Mouse (Mus musculus): Measurements from ENCODE around the gene Cyp4a14. TPM values are rescaled to one million over a fixed set of nuclear protein-coding genes. Genes with fewer than 3 reads are reported as not detected.
"Not testable (repeated sequence)": the region's sequence is repeated elsewhere in the genome, so short reads cannot be mapped to it uniquely, and the experiment has no call there.

Gene Cyp4a14
- polyA plus RNA-seq, 1 experiment = not detected

DNA sequence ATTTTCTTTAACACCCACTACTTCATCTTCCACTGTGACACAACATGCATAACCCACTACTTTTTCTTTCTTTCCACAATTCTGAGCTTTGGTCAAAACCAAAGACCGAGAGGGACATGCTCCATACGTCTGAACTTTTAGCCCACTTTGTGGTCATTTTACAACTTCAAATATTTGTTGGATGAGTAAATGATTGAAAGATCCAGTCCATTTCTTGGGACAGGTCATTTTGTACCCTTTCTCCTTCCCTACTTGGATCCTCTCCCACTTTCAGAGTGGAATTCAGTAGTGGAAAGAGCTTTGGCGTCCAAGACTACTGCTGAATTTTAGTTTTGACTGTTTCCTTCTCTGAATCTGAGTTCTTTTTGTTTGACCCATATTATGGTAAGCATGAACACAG is 1.5 kb upstream of the Cyp4a14 start:
- H3K4me3 ChIP-seq = no peak overlapping the region
- no peak overlapping the region for H3ac ChIP-seq (ENCODE audit: control insufficient read depth, insufficient read length)
- no peaks in the 10 kb centered on the region for H3K36me3 ChIP-seq (ENCODE audit: control insufficient read depth, insufficient read depth)
- no peaks in the 10 kb centered on the region for H3K79me2 ChIP-seq (ENCODE audit: control insufficient read depth, insufficient read depth)
- no peak overlapping the region for H3K4me2 ChIP-seq (ENCODE audit: low read depth)
- no peaks in the 10 kb centered on the region for H3K27me3 ChIP-seq (ENCODE audit: control insufficient read depth, insufficient read depth, insufficient read length)
- TF ChIP-seq SRF (IDR thresholded peaks at IDR 0.05; ENCODE audit: control insufficient read depth, insufficient read length, low read depth) (no peak), POLR2A (IDR thresholded peaks at IDR 0.05; ENCODE audit: insufficient read length, low read depth) (no peak), MYOG (IDR thresholded peaks at IDR 0.05; ENCODE audit: control insufficient read depth in 1 of 3, insufficient read depth in 1 of 3, insufficient read length in 2 of 3, low read depth in 2 of 3) (no peak), MAX (IDR thresholded peaks at IDR 0.05; ENCODE audit: low read depth) (no peak), TCF3 (IDR thresholded peaks at IDR 0.05; ENCODE audit: insufficient read length, low read depth) (no peak)

DNA sequence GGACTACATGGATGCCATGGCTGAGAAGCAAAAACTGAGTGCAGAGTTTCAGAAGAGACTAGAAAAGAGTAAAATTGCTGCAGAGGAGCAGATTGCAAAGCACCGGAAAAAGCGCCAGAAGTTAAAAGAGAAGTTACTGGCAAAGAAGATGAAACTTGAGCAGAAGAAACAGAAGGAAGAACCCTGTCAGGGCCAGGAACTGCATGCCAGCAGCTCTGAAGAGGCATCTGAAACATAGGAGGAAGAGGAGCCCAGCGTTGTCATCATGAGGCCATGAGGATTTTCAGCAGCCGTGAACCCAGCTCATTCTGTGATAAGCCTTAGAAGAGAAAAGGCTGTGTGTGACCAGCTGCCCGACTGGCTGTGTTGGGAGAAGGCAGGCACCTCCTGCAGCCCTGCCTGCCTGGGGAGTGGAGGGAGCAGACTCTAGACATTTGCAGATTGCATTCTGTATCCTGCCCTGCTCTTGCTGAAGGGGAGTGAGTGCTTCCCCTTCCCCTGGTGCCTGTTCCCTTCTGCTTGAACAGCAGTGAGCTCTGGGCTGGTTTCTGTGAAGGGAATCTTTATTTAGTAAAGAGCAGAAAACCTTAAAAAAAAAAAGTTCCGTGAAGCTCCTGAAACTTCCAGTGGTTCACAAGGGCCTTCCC is 14.8 kb downstream of the Cyp4a14 start:
- TF ChIP-seq MYOG (IDR thresholded peaks at IDR 0.05; ENCODE audit: control insufficient read depth in 1 of 3, insufficient read depth in 1 of 3, insufficient read length in 2 of 3, low read depth in 2 of 3) (no peak), MYOD1 (IDR thresholded peaks at IDR 0.05; ENCODE audit: control insufficient read depth in 1 of 3, insufficient read length in 2 of 3, low read depth in 2 of 3) (no peak), POLR2A (IDR thresholded peaks at IDR 0.05; ENCODE audit: insufficient read length, low read depth) (no peak), TCF3 (IDR thresholded peaks at IDR 0.05; ENCODE audit: insufficient read length, low read depth) (no peak)
- Histone ChIP-seq H3K4me2 (ENCODE audit: low read depth) (no peak overlapping the region), H3K4me3 (no peak overlapping the region), H3ac (ENCODE audit: control insufficient read depth, insufficient read length) (no peak overlapping the region), H3K79me2 (ENCODE audit: control insufficient read depth, insufficient read depth) (no peaks in the 10 kb centered on the region), H3K27me3 (ENCODE audit: control insufficient read depth, insufficient read depth, insufficient read length) (no peaks in the 10 kb centered on the region), H3K36me3 (ENCODE audit: control insufficient read depth, insufficient read depth) (no peaks in the 10 kb centered on the region)

DNA sequence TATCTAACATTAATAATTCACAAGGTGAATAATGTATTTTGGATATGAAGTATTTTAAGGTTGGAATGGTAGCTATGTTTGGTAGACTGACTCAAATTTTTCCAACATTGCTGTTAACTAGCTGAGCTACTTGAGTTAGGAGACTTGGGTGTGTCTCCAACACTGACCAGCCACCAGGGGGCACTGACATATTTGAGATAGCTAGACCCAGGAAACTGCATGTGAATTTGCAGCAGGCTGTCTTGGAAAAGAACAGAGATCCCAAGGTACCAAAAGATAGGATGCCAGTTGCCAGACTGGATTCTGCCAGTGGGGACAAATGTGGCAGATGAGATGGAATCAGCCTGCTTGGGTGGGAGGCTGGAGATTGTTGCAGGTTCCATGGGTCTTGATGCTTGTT is 19.9 kb downstream of the Cyp4a14 start:
- not testable (repeated sequence) for H3ac ChIP-seq (ENCODE audit: control insufficient read depth, insufficient read length); H3K4me2 ChIP-seq (ENCODE audit: low read depth); H3K79me2 ChIP-seq (ENCODE audit: control insufficient read depth, insufficient read depth); H3K27me3 ChIP-seq (ENCODE audit: control insufficient read depth, insufficient read depth, insufficient read length); H3K4me3 ChIP-seq; H3K36me3 ChIP-seq (ENCODE audit: control insufficient read depth, insufficient read depth)

DNA sequence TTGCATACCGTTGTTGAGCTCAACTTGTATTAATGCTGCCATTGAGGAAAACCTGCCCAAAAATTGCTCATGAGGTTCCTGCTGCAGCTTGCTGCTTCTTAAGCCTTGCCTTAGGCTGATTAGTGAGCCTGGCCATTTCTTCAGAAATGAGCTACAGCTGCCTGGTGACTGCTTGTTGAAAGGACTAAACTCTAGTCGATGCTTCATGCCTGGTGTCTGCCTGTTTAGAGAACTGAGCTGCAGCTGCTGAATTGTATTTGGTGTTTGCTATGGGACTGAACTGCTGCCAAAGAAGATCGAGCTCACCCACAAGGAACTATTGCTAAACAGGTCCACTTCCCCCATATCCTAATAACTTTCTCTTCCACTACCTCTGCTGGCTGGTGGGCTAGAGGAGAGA is 22.4 kb downstream of the Cyp4a14 start:
- not testable (repeated sequence) for H3K79me2 ChIP-seq (ENCODE audit: control insufficient read depth, insufficient read depth); H3K4me2 ChIP-seq (ENCODE audit: low read depth); H3K27me3 ChIP-seq (ENCODE audit: control insufficient read depth, insufficient read depth, insufficient read length); H3K36me3 ChIP-seq (ENCODE audit: control insufficient read depth, insufficient read depth); H3K4me3 ChIP-seq; H3ac ChIP-seq (ENCODE audit: control insufficient read depth, insufficient read length)

DNA sequence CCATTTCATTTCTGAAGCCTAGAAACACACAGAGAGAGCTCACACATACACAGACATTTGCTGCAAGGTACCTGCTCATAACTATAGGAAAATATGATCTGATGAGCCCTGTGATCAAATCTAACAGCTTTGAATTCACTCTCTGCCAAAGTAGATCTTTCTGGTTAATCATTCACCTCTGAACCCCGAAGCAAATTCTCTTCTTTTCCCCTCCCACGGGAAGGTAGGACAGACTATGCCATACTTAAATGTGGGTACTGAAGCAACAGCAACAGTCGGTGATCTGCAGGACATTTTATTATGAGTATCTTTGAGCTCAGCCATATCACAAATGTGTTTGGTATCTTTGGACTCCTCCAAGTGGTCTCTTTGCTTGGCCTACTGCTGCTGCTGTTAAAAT is 43.6 kb downstream of the Cyp4a14 start, which contains the start of gene Cyp4a30b:
Cyp4a30b (plus strand) TSS at position 301 of the 400 bp plus-strand sequence.
- TF ChIP-seq E2F4 (IDR thresholded peaks at IDR 0.05; ENCODE audit: insufficient read depth) (no peak), CEBPB (IDR thresholded peaks at IDR 0.05; ENCODE audit: insufficient read depth, poor library complexity, severe bottlenecking) (no peak), MYOD1 (IDR thresholded peaks at IDR 0.05; ENCODE audit: control insufficient read depth in 1 of 3, insufficient read length in 2 of 3, low read depth in 2 of 3) (no peak), POLR2AphosphoS2 (IDR thresholded peaks at IDR 0.05; ENCODE audit: insufficient read length, low read depth) (no peak), TCF12 (IDR thresholded peaks at IDR 0.05; ENCODE audit: insufficient read depth, poor library complexity, severe bottlenecking) (no peak), POLR2A (IDR thresholded peaks at IDR 0.05; ENCODE audit: insufficient read length, low read depth) (no peak), MYOG (IDR thresholded peaks at IDR 0.05; ENCODE audit: control insufficient read depth in 1 of 3, insufficient read depth in 1 of 3, insufficient read length in 2 of 3, low read depth in 2 of 3) (no peak), MAX (IDR thresholded peaks at IDR 0.05; ENCODE audit: low read depth) (no peak), REST (IDR thresholded peaks at IDR 0.05; ENCODE audit: insufficient read depth, insufficient read length) (no peak), USF1 (IDR thresholded peaks at IDR 0.05; ENCODE audit: low read depth) (no peak), TCF3 (IDR thresholded peaks at IDR 0.05; ENCODE audit: insufficient read length, low read depth) (no peak), SRF (IDR thresholded peaks at IDR 0.05; ENCODE audit: control insufficient read depth, insufficient read length, low read depth) (no peak)

DNA sequence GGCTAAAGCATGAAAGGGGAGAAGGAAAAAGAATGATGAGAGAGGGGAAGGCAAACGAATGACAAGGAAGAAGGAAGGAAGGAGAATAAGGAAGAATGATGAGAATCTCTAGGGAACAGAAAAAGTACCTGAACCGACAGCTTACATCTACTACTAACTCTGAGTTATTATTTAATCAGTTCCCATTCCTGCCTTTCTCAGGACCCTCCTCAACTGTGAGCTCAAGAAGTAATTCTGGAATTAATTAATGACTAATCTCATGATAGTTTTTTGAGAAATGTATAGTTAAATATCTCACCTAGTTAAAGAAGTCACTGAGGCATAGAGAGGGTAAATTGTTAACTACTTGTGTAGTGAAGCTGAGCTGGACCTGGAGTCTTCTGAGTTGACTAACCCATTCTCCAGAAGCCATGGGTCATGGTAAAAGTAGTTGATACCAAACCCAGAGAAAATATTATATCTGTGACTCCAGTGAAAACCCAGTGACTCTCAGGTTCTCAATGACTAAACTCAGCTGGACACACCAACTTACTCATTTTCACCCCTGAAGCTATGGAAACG is 45.3 kb downstream of the Cyp4a14 start:
- Histone ChIP-seq H3K4me2 (ENCODE audit: low read depth) (no peak overlapping the region), H3K79me2 (ENCODE audit: control insufficient read depth, insufficient read depth) (no peaks in the 10 kb centered on the region), H3ac (ENCODE audit: control insufficient read depth, insufficient read length) (no peak overlapping the region), H3K27me3 (ENCODE audit: control insufficient read depth, insufficient read depth, insufficient read length) (no peaks in the 10 kb centered on the region), H3K36me3 (ENCODE audit: control insufficient read depth, insufficient read depth) (no peaks in the 10 kb centered on the region), H3K4me3 (no peak overlapping the region)
- TF ChIP-seq REST (IDR thresholded peaks at IDR 0.05; ENCODE audit: insufficient read depth, insufficient read length) (no peak), SRF (IDR thresholded peaks at IDR 0.05; ENCODE audit: control insufficient read depth, insufficient read length, low read depth) (no peak), MAX (IDR thresholded peaks at IDR 0.05; ENCODE audit: low read depth) (no peak), POLR2A (IDR thresholded peaks at IDR 0.05; ENCODE audit: insufficient read length, low read depth) (no peak), MYOD1 (IDR thresholded peaks at IDR 0.05; ENCODE audit: control insufficient read depth in 1 of 3, insufficient read length in 2 of 3, low read depth in 2 of 3) (no peak), USF1 (IDR thresholded peaks at IDR 0.05; ENCODE audit: low read depth) (no peak), MYOG (IDR thresholded peaks at IDR 0.05; ENCODE audit: control insufficient read depth in 1 of 3, insufficient read depth in 1 of 3, insufficient read length in 2 of 3, low read depth in 2 of 3) (no peak), POLR2AphosphoS2 (IDR thresholded peaks at IDR 0.05; ENCODE audit: insufficient read length, low read depth) (no peak), TCF3 (IDR thresholded peaks at IDR 0.05; ENCODE audit: insufficient read length, low read depth) (no peak), TCF12 (IDR thresholded peaks at IDR 0.05; ENCODE audit: insufficient read depth, poor library complexity, severe bottlenecking) (no peak), CEBPB (IDR thresholded peaks at IDR 0.05; ENCODE audit: insufficient read depth, poor library complexity, severe bottlenecking) (no peak), E2F4 (IDR thresholded peaks at IDR 0.05; ENCODE audit: insufficient read depth) (no peak)

More for the DNA sequence above, 43.6 kb downstream of the Cyp4a14 start, which contains the start of gene Cyp4a30b:
- Histone ChIP-seq H3K79me2 (ENCODE audit: control insufficient read depth, insufficient read depth) (no peaks in the 10 kb centered on the region), H3K4me2 (ENCODE audit: low read depth) (no peak within 1 kb of the TSS), H3K36me3 (ENCODE audit: control insufficient read depth, insufficient read depth) (no peaks in the 10 kb centered on the region), H3K4me3 (no peak within 1 kb of the TSS), H3ac (ENCODE audit: control insufficient read depth, insufficient read length) (no peak within 1 kb of the TSS), H3K27me3 (ENCODE audit: control insufficient read depth, insufficient read depth, insufficient read length) (no peaks in the 10 kb centered on the region)

All from myocyte (in vitro differentiated cells).